In genomic region chr10:44069131-44069530, GRCm38 (mm10) we compare ENCODE assay signal across 14 mouse cellular contexts.
DNase-seq lines count a peak whose midpoint lies in the region; ATAC-seq and TF ChIP-seq lines count a peak whose summit lies in the region.
"Had no signal": no experiment of that assay in that cellular context is flagged by ENCODE, and none has a peak within 500 bp of the region (broad histone marks: within the 10 kb centered on the region; RNA-seq: fewer than 3 reads in every experiment).

No protein-coding gene starts in this region.

- peak; percentile 59; the same call in 1 of the 2 replicates for ATAC-seq in intestine, postnatal 0 days
- ATAC-seq: forebrain, embryonic 16.5 days had no signal

- intact Hi-C loops in gastrocnemius, postnatal 14 days (cut with DNase I; ENCODE audit: low total_unique reads), result no loop called here
- intact Hi-C loops in left cerebral cortex, postnatal 4 days (cut with DNase I), result no loop called here

- H3K4me2 ChIP-seq in intestine, postnatal 0 days (replicated peaks; ENCODE audit: low read depth), result no peak overlapping the region
- H3K4me2 ChIP-seq: heart, embryonic 15.5 days; kidney, embryonic 15.5 days; limb, embryonic 15.5 days had no signal

- no peak overlapping the region for H3K4me3 ChIP-seq in intestine, postnatal 0 days (ENCODE audit: low read depth, low read length)
- H3K4me3 ChIP-seq: heart, embryonic 15.5 days; kidney, embryonic 15.5 days; limb, embryonic 15.5 days had no signal

- H3K4me1 ChIP-seq in intestine, postnatal 0 days (replicated peaks; ENCODE audit: control insufficient read depth, insufficient read depth, low read length), result no peaks in the 10 kb centered on the region
- H3K4me1 ChIP-seq: heart, embryonic 15.5 days; kidney, embryonic 15.5 days; limb, embryonic 15.5 days had no signal

- DNase-seq in spleen, adult 18-20 months, result peak; percentile 11 to 32
- DNase-seq in spleen, adult 12 weeks (ENCODE audit: low spot score), result no peak
- DNase-seq in naive thymus-derived CD4-positive, alpha-beta T cell, adult 2 months (ENCODE audit: low read depth), result peak; percentile 62
- DNase-seq in gastrocnemius, postnatal 14 days, result no peak
- no peak for DNase-seq in left cerebral cortex, postnatal 4 days
- DNase-seq in frontal cortex, postnatal 36 days (ENCODE audit: low spot score in 2 of 2), result no peak
- no peak for DNase-seq in layer of hippocampus, adult 18-20 months (ENCODE audit: low spot score in 2 of 2)
- DNase-seq: adrenal gland, postnatal 25 days; right cerebral cortex, postnatal 25 days had no signal

- H3K36me3 ChIP-seq in intestine, postnatal 0 days (ENCODE audit: control insufficient read depth, insufficient read depth), result no peaks in the 10 kb centered on the region
- H3K36me3 ChIP-seq: heart, embryonic 15.5 days; kidney, embryonic 15.5 days; limb, embryonic 15.5 days had no signal

- WGBS in intestine, postnatal 0 days, result 39% methylated on average over 7 of the region's 7 CpGs

- no peaks in the 10 kb centered on the region for H3K9me3 ChIP-seq in intestine, postnatal 0 days (ENCODE audit: control insufficient read depth)
- H3K9me3 ChIP-seq: heart, embryonic 15.5 days; kidney, embryonic 15.5 days; limb, embryonic 15.5 days had no signal

- no peak overlapping the region for H3K9ac ChIP-seq in intestine, postnatal 0 days (ENCODE audit: low read depth, low read length)
- H3K9ac ChIP-seq: heart, embryonic 15.5 days; kidney, embryonic 15.5 days; limb, embryonic 15.5 days had no signal

- no peak for TF ChIP-seq CTCF in intestine, postnatal 0 days (IDR thresholded peaks at IDR 0.05; ENCODE audit: low read depth)

- H3K27me3 ChIP-seq in intestine, postnatal 0 days (replicated peaks; ENCODE audit: control insufficient read depth, insufficient read depth, low read length), result no peaks in the 10 kb centered on the region
- H3K27me3 ChIP-seq: kidney, embryonic 15.5 days; limb, embryonic 15.5 days had no signal

- H3K27ac ChIP-seq in intestine, postnatal 0 days (ENCODE audit: low read depth, low read length), result no peak overlapping the region
- H3K27ac ChIP-seq: heart, embryonic 15.5 days; kidney, embryonic 15.5 days; limb, embryonic 15.5 days had no signal

Comparison
In these comparisons a context has a peak if more than half of its experiments do, and no peak if none do; other contexts are left out.
1. DNase-seq: peak in spleen, adult 18-20 months (2 of 2) and naive thymus-derived CD4-positive, alpha-beta T cell, adult 2 months (single experiment); none in spleen, adult 12 weeks (single experiment), gastrocnemius, postnatal 14 days (single experiment), left cerebral cortex, postnatal 4 days (single experiment), frontal cortex, postnatal 36 days (0 of 2) and layer of hippocampus, adult 18-20 months (0 of 2).